Mouse (Mus musculus): Measurements from ENCODE around the gene Lsm14a. TPM values are rescaled to one million over a fixed set of nuclear protein-coding genes. Genes with fewer than 3 reads are reported as not detected.

Lsm14a gene
- total and polyA plus RNA-seq, 2 experiments from 2014 or later, result 42.1 to 45.8 TPM

DNA sequence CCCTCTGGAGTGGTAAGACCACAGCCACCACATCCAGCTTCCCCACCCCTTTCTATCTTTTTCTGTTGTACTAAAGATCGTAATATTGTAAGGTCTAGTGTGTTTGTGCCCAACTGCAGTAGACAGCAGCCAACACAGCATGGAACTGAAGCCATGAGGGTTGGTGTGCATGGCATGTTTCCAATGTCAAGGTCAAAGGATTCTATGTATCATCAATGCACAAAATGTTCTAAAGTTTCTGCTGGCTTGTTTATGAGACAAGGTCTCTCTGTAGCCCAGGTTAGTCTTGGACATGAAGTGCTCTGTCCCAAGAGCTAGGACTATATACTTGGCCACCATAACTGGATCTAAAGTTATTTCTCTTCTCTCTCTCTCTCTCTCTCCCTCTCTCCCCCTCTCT is 68.3 kb downstream of the Lsm14a start:
- ATAC-seq (no peak), DNase-seq (no peak)
- no peak overlapping the region for H3K4me3 ChIP-seq (ENCODE audit: low read depth, low read length)
- H3K4me2 ChIP-seq (ENCODE audit: low read depth), result no peak overlapping the region
- H3K4me1 ChIP-seq (ENCODE audit: insufficient read depth), result no peaks in the 10 kb centered on the region
- no peak overlapping the region for H3K27ac ChIP-seq (ENCODE audit: low read depth, low read length)
- H3K9me3 ChIP-seq (ENCODE audit: low read length), result no peaks in the 10 kb centered on the region
- H3K27me3 ChIP-seq (ENCODE audit: insufficient read depth, low read length), result no peaks in the 10 kb centered on the region
- WGBS, result 87% methylated on average over 1 of the region's 1 CpGs
- TF ChIP-seq CTCF (IDR thresholded peaks at IDR 0.05; ENCODE audit: low read depth), result no peak
- H3K9ac ChIP-seq, result no peak overlapping the region
- H3K36me3 ChIP-seq (ENCODE audit: insufficient read depth), result no peaks in the 10 kb centered on the region

GRCm38 (mm10) chr7:34324005-34324404 is 69.1 kb downstream of the Lsm14a start:
- 91% methylated on average over 2 of the region's 2 CpGs for WGBS
- no peaks in the 10 kb centered on the region for H3K9me3 ChIP-seq (ENCODE audit: low read length)
- H3K4me3 ChIP-seq (ENCODE audit: low read depth, low read length), result no peak overlapping the region
- no peak overlapping the region for H3K4me2 ChIP-seq (ENCODE audit: low read depth)
- no peaks in the 10 kb centered on the region for H3K36me3 ChIP-seq (ENCODE audit: insufficient read depth)
- H3K4me1 ChIP-seq (ENCODE audit: insufficient read depth), result no peaks in the 10 kb centered on the region
- ATAC-seq (no peak), DNase-seq (no peak)
- no peak overlapping the region for H3K9ac ChIP-seq
- no peak overlapping the region for H3K27ac ChIP-seq (ENCODE audit: low read depth, low read length)
- TF ChIP-seq CTCF (IDR thresholded peaks at IDR 0.05; ENCODE audit: low read depth), result no peak
- H3K27me3 ChIP-seq (ENCODE audit: insufficient read depth, low read length), result no peaks in the 10 kb centered on the region

DNA sequence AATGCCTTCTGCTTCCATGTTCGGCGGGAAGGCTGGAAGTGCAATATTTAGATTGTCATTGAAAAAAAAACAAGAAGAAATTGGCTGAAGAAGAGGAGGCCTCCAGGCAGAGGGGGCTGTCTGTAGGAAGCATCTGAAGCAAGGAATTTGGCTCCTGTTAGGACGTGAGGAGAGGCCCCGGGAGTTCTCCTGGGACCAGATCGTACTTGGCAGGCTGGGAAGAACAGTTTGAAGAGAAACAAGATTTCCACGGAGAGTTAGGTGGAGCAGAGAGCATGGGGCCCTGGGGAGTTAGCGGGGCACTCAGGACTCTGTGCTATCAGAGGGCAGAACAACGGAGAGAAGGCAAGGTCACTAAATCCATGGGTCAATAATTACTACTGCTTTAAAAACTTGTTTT is 69.8 kb downstream of the Lsm14a start:
- no peak overlapping the region for H3K4me2 ChIP-seq (ENCODE audit: low read depth)
- H3K36me3 ChIP-seq (ENCODE audit: insufficient read depth), result no peaks in the 10 kb centered on the region
- TF ChIP-seq CTCF (IDR thresholded peaks at IDR 0.05; ENCODE audit: low read depth), result no peak
- ATAC-seq, result peak; percentile 54
- peak; percentile 12 for DNase-seq
- no peak overlapping the region for H3K27ac ChIP-seq (ENCODE audit: low read depth, low read length)
- no peaks in the 10 kb centered on the region for H3K4me1 ChIP-seq (ENCODE audit: insufficient read depth)
- no peaks in the 10 kb centered on the region for H3K9me3 ChIP-seq (ENCODE audit: low read length)
- H3K9ac ChIP-seq, result no peak overlapping the region
- H3K4me3 ChIP-seq (ENCODE audit: low read depth, low read length), result no peak overlapping the region
- WGBS, result 66% methylated on average over 8 of the region's 8 CpGs
- H3K27me3 ChIP-seq (ENCODE audit: insufficient read depth, low read length), result no peaks in the 10 kb centered on the region

GRCm38 (mm10) chr7:34321958-34322357 is 71.2 kb downstream of the Lsm14a start:
- WGBS, result 92% methylated on average over 4 of the region's 4 CpGs
- Histone ChIP-seq H3K4me3 (ENCODE audit: low read depth, low read length) (no peak overlapping the region), H3K27me3 (ENCODE audit: insufficient read depth, low read length) (no peaks in the 10 kb centered on the region), H3K27ac (ENCODE audit: low read depth, low read length) (no peak overlapping the region), H3K9me3 (ENCODE audit: low read length) (no peaks in the 10 kb centered on the region), H3K4me2 (ENCODE audit: low read depth) (no peak overlapping the region), H3K36me3 (ENCODE audit: insufficient read depth) (no peaks in the 10 kb centered on the region), H3K4me1 (ENCODE audit: insufficient read depth) (no peaks in the 10 kb centered on the region), H3K9ac (no peak overlapping the region)
- ATAC-seq (no peak), DNase-seq (no peak)
- no peak for TF ChIP-seq CTCF (IDR thresholded peaks at IDR 0.05; ENCODE audit: low read depth)

DNA sequence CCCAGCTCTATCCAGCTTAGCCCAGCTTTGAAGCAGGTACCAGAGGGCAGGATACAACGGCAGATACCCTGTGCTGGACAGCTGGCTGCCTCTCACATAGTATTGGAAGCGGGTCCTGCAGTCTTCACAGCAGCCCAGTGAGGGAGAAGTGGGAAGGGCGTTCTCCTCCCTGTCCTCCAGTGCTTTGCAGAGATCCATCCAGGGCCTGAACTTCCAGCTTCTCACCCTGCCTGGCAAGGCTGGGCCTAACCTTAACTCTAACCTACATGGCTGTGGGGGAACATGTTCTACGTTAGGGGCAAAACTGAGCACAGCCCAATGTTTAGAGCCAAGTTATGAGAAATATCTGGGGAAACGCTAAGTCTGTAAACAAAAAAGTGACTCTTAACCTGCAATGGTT is 72.0 kb downstream of the Lsm14a start:
- 86% methylated on average over 5 of the region's 5 CpGs for WGBS
- DNase-seq (no peak), ATAC-seq (no peak)
- Histone ChIP-seq H3K4me2 (ENCODE audit: low read depth) (no peak overlapping the region), H3K4me3 (ENCODE audit: low read depth, low read length) (no peak overlapping the region), H3K4me1 (ENCODE audit: insufficient read depth) (no peaks in the 10 kb centered on the region), H3K27ac (ENCODE audit: low read depth, low read length) (no peak overlapping the region), H3K36me3 (ENCODE audit: insufficient read depth) (no peaks in the 10 kb centered on the region), H3K9me3 (ENCODE audit: low read length) (no peaks in the 10 kb centered on the region), H3K9ac (no peak overlapping the region), H3K27me3 (ENCODE audit: insufficient read depth, low read length) (no peaks in the 10 kb centered on the region)
- no peak for TF ChIP-seq CTCF (IDR thresholded peaks at IDR 0.05; ENCODE audit: low read depth)

DNA sequence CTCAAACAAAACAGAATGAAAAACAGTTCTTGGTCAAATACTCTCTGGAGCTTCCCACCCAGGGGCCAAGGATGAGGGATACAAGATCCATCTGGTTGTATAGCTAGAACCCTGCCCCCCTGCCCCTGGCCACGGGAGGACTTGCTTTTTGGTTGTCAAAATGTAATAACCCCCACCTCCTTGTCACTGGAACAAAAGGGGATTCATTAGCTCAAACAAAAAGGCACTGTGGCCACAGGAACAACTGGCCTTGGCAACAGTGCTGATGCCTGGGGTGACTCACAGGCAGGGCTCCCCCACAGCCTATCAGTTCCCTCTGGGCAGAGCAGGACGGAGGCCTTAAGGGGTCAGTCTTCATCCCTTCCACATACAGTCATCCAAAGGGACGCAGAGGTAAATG is 73.2 kb downstream of the Lsm14a start:
- Histone ChIP-seq H3K4me3 (ENCODE audit: low read depth, low read length) (no peak overlapping the region), H3K9me3 (ENCODE audit: low read length) (no peaks in the 10 kb centered on the region), H3K27ac (ENCODE audit: low read depth, low read length) (no peak overlapping the region), H3K27me3 (ENCODE audit: insufficient read depth, low read length) (no peaks in the 10 kb centered on the region), H3K4me2 (ENCODE audit: low read depth) (no peak overlapping the region), H3K9ac (no peak overlapping the region), H3K36me3 (ENCODE audit: insufficient read depth) (no peaks in the 10 kb centered on the region), H3K4me1 (ENCODE audit: insufficient read depth) (no peaks in the 10 kb centered on the region)
- peak; percentile 57; the same call in 1 of the 2 replicates for ATAC-seq
- TF ChIP-seq CTCF (IDR thresholded peaks at IDR 0.05; ENCODE audit: low read depth), result no peak
- DNase-seq, result peak; percentile 12
- WGBS, result 29% methylated on average over 3 of the region's 3 CpGs

GRCm38 (mm10) chr7:34319123-34319522 is 74.0 kb downstream of the Lsm14a start:
- Histone ChIP-seq H3K4me1 (ENCODE audit: insufficient read depth) (no peaks in the 10 kb centered on the region), H3K36me3 (ENCODE audit: insufficient read depth) (no peaks in the 10 kb centered on the region), H3K9me3 (ENCODE audit: low read length) (no peaks in the 10 kb centered on the region), H3K9ac (no peak overlapping the region), H3K4me2 (ENCODE audit: low read depth) (no peak overlapping the region), H3K4me3 (ENCODE audit: low read depth, low read length) (no peak overlapping the region), H3K27ac (ENCODE audit: low read depth, low read length) (no peak overlapping the region), H3K27me3 (ENCODE audit: insufficient read depth, low read length) (no peaks in the 10 kb centered on the region)
- no peak for TF ChIP-seq CTCF (IDR thresholded peaks at IDR 0.05; ENCODE audit: low read depth)
- ATAC-seq (no peak), DNase-seq (no peak)
- WGBS, result 93% methylated on average over 2 of the region's 2 CpGs

All from forebrain, postnatal 0 days (tissue).